Mouse (Mus musculus) forebrain, embryonic 12.5 days (tissue): ENCODE data around the gene Plcg2. TPM values are rescaled to one million over a fixed set of nuclear protein-coding genes. Genes with fewer than 3 reads are reported as not detected.

ENCODE experiments used
- ATAC-seq: fragments of 200-750 bp; cut with Nextera tagmentation; 2 replicates; pipeline ENCODE4 v1.8.0; 2017; ENCODE audit warnings: moderate TSS enrichment; ENCODE audit not compliant: low FRiP score
- H3K27ac ChIP-seq: fragments of 300-500 bp; sonication (generic); 2 replicates; pipeline ENCODE4 v1.5.1; 2016; ENCODE audit warnings: mild to moderate bottlenecking
- H3K27me3 ChIP-seq: fragments of 300-500 bp; sonication (generic); 2 replicates; pipeline ENCODE4 v1.6.1; 2016; ENCODE audit warnings: mild to moderate bottlenecking
- H3K36me3 ChIP-seq: fragments of 300-500 bp; sonication (generic); replicated peaks from 2 replicates; pipeline ENCODE4 v1.6.1; 2016; ENCODE audit warnings: mild to moderate bottlenecking
- H3K4me1 ChIP-seq: fragments of 300-500 bp; sonication (generic); 2 replicates; pipeline ENCODE4 v1.6.1; 2016
- H3K4me2 ChIP-seq: fragments of 300-500 bp; sonication (generic); 2 replicates; pipeline ENCODE4 v1.6.1; 2016; ENCODE audit warnings: mild to moderate bottlenecking, moderate library complexity
- H3K4me3 ChIP-seq: fragments of 300-500 bp; sonication (generic); replicated peaks from 2 replicates; pipeline ENCODE4 v1.5.1; 2016; ENCODE audit warnings: mild to moderate bottlenecking
- H3K9ac ChIP-seq: fragments of 300-500 bp; sonication (generic); 2 replicates; pipeline ENCODE4 v1.6.1; 2016; ENCODE audit warnings: mild to moderate bottlenecking
- H3K9me3 ChIP-seq: fragments of 300-500 bp; sonication (generic); 2 replicates; pipeline ENCODE4 v1.6.1; 2016
- WGBS: fragments of 180-500 bp; shearing (Covaris S2); methylation state at CpG from one replicate; pipeline ENCODE4 v1.1.7; 2016; 5-methylcytosine and 5-hydroxymethylcytosine counted together
- polyA plus RNA-seq: library from polyadenylated mRNA; unstranded; fragments of >200 nt; fragmentation: Nextera tagmentation; extraction: Ambion mirVana; gene quantifications from 2 replicates; pipeline ENCODE4 v1.2.1, GENCODE M21; 2016

The Plcg2 gene
- polyA plus RNA-seq, 1 experiment from 2014 or later, result 1.6 TPM

- Histone ChIP-seq H3K4me2 (peak overlapping the region; percentile 47), H3K27me3 (no peaks in the 10 kb centered on the region), H3K36me3 (no peaks in the 10 kb centered on the region), H3K4me3 (peak overlapping the region; percentile 23), H3K4me1 (peaks cover 18% of the 10 kb centered on the region), H3K9ac (peak overlapping the region; percentile 46), H3K27ac (peak overlapping the region; percentile 65), H3K9me3 (no peaks in the 10 kb centered on the region)
- peak; percentile 93 for ATAC-seq
- 4% methylated on average over 11 of the region's 14 CpGs for WGBS
Observed at GRCm38 (mm10) chr8:117470342-117470781, 27.7 kb upstream of the Plcg2 start.

GRCm38 (mm10) chr8:117471174-117471573, 26.9 kb upstream of the Plcg2 start:
- Histone ChIP-seq H3K4me2 (no peak overlapping the region), H3K9ac (no peak overlapping the region)
- ATAC-seq, result peak; percentile 36

GRCm38 (mm10) chr8:117471655-117472054, 26.4 kb upstream of the Plcg2 start:
- Histone ChIP-seq H3K27me3 (no peaks in the 10 kb centered on the region), H3K4me2 (no peak overlapping the region), H3K9ac (no peak overlapping the region), H3K27ac (no peak overlapping the region), H3K9me3 (no peaks in the 10 kb centered on the region), H3K4me3 (no peak overlapping the region), H3K4me1 (peaks cover 18% of the 10 kb centered on the region), H3K36me3 (no peaks in the 10 kb centered on the region)
- ATAC-seq, result no peak
- 78% methylated on average over 9 of the region's 9 CpGs for WGBS

More at GRCm38 (mm10) chr8:117471174-117471573, 26.9 kb upstream of the Plcg2 start:
- WGBS, result 18% methylated on average over 3 of the region's 3 CpGs
- Histone ChIP-seq H3K4me1 (peaks cover 18% of the 10 kb centered on the region), H3K27ac (peak overlapping the region; percentile 65; the same call in 1 of the 2 replicates), H3K9me3 (no peaks in the 10 kb centered on the region), H3K27me3 (no peaks in the 10 kb centered on the region), H3K4me3 (no peak overlapping the region), H3K36me3 (no peaks in the 10 kb centered on the region)

- no peaks in the 10 kb centered on the region for H3K27me3 ChIP-seq
- H3K4me1 ChIP-seq, result peaks cover 18% of the 10 kb centered on the region
- no peak overlapping the region for H3K27ac ChIP-seq
- WGBS, result 94% methylated on average over 4 of the region's 4 CpGs
- no peaks in the 10 kb centered on the region for H3K9me3 ChIP-seq
- H3K9ac ChIP-seq, result no peak overlapping the region
- no peak overlapping the region for H3K4me3 ChIP-seq
- no peak for ATAC-seq
- H3K4me2 ChIP-seq, result no peak overlapping the region
- no peaks in the 10 kb centered on the region for H3K36me3 ChIP-seq
Observed at GRCm38 (mm10) chr8:117472332-117472731, 25.8 kb upstream of the Plcg2 start.

GRCm38 (mm10) chr8:117474944-117475343, 23.1 kb upstream of the Plcg2 start:
- peaks cover 11% of the 10 kb centered on the region for H3K4me1 ChIP-seq
- H3K9ac ChIP-seq, result no peak overlapping the region
- peak; percentile 45 for ATAC-seq
- H3K4me2 ChIP-seq, result no peak overlapping the region
- H3K27ac ChIP-seq, result no peak overlapping the region
- no peaks in the 10 kb centered on the region for H3K36me3 ChIP-seq
- 2% methylated on average over 5 of the region's 5 CpGs for WGBS
- no peak overlapping the region for H3K4me3 ChIP-seq
- no peaks in the 10 kb centered on the region for H3K27me3 ChIP-seq
- no peaks in the 10 kb centered on the region for H3K9me3 ChIP-seq

DNA sequence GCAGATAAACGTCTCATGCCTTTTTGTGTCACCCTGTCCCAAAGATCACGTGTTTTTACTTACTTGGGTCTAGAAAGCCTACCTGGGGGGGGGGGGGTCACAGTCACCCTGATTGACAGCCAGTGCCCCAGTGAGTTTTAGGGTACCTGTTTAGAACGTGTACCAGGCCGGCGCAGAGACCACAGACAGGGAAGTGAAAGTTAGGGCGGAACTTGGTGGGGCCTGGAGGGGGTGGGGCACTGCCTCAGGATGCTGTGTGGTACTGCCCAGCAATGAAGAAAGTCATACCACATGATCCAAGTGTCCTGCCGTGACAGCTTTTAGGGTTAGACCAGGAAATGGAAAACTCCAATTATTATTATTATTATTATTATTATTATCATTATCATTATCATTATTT, 22.3 kb upstream of the Plcg2 start:
- Histone ChIP-seq H3K4me2 (no peak overlapping the region), H3K4me3 (no peak overlapping the region), H3K36me3 (no peaks in the 10 kb centered on the region), H3K9me3 (no peaks in the 10 kb centered on the region), H3K27me3 (no peaks in the 10 kb centered on the region), H3K9ac (no peak overlapping the region), H3K27ac (no peak overlapping the region), H3K4me1 (peaks cover 3% of the 10 kb centered on the region)
- ATAC-seq, result no peak
- WGBS, result 84% methylated on average over 7 of the region's 7 CpGs

GRCm38 (mm10) chr8:117478082-117478481, 20.0 kb upstream of the Plcg2 start:
- H3K27me3 ChIP-seq, result no peaks in the 10 kb centered on the region
- no peaks in the 10 kb centered on the region for H3K36me3 ChIP-seq
- ATAC-seq, result no peak
- H3K4me2 ChIP-seq, result no peak overlapping the region
- no peaks in the 10 kb centered on the region for H3K4me1 ChIP-seq
- no peak overlapping the region for H3K27ac ChIP-seq
- H3K9me3 ChIP-seq, result no peaks in the 10 kb centered on the region
- H3K4me3 ChIP-seq, result no peak overlapping the region
- no peak overlapping the region for H3K9ac ChIP-seq

- H3K9me3 ChIP-seq, result no peaks in the 10 kb centered on the region
- ATAC-seq, result no peak
Observed at GRCm38 (mm10) chr8:117479996-117480395, 18.1 kb upstream of the Plcg2 start.

DNA sequence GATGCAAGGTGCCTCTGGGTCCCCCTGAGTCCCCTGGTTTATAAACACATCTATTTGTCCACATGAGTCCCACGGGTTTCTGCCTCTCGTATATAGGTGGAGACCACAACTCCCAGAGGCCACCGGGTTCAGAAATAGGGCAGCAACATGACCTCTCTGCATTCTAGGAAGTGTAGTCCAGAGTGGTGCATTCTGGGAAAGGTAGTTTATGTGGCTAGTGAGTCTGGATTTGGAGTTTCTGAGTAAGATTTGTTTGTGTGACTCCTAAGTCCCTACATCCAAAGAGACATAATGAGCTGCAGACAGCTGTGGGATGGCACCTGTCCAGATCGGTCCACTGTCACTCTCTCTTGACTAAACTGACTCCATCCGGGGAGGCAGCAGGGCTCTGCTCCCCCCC, 17.6 kb upstream of the Plcg2 start:
- no peak for ATAC-seq

More at GRCm38 (mm10) chr8:117479996-117480395, 18.1 kb upstream of the Plcg2 start:
- no peaks in the 10 kb centered on the region for H3K4me1 ChIP-seq
- 96% methylated on average over 9 of the region's 9 CpGs for WGBS
- no peak overlapping the region for H3K27ac ChIP-seq
- no peaks in the 10 kb centered on the region for H3K36me3 ChIP-seq
- no peaks in the 10 kb centered on the region for H3K27me3 ChIP-seq
- no peak overlapping the region for H3K9ac ChIP-seq
- H3K4me2 ChIP-seq, result no peak overlapping the region
- no peak overlapping the region for H3K4me3 ChIP-seq

GRCm38 (mm10) chr8:117481830-117482229, 16.3 kb upstream of the Plcg2 start:
- no peak overlapping the region for H3K4me2 ChIP-seq
- H3K36me3 ChIP-seq, result no peaks in the 10 kb centered on the region
- H3K9ac ChIP-seq, result no peak overlapping the region
- no peaks in the 10 kb centered on the region for H3K27me3 ChIP-seq
- H3K4me3 ChIP-seq, result no peak overlapping the region
- no peaks in the 10 kb centered on the region for H3K9me3 ChIP-seq
- WGBS, result 91% methylated on average over 5 of the region's 5 CpGs
- no peaks in the 10 kb centered on the region for H3K4me1 ChIP-seq
- no peak for ATAC-seq
- H3K27ac ChIP-seq, result no peak overlapping the region

More for the DNA sequence above, 17.6 kb upstream of the Plcg2 start:
- no peak overlapping the region for H3K9ac ChIP-seq
- H3K27me3 ChIP-seq, result no peaks in the 10 kb centered on the region
- no peak overlapping the region for H3K4me3 ChIP-seq
- no peaks in the 10 kb centered on the region for H3K9me3 ChIP-seq
- no peaks in the 10 kb centered on the region for H3K36me3 ChIP-seq
- H3K4me1 ChIP-seq, result no peaks in the 10 kb centered on the region
- no peak overlapping the region for H3K27ac ChIP-seq
- no peak overlapping the region for H3K4me2 ChIP-seq
- 66% methylated on average over 5 of the region's 5 CpGs for WGBS

DNA sequence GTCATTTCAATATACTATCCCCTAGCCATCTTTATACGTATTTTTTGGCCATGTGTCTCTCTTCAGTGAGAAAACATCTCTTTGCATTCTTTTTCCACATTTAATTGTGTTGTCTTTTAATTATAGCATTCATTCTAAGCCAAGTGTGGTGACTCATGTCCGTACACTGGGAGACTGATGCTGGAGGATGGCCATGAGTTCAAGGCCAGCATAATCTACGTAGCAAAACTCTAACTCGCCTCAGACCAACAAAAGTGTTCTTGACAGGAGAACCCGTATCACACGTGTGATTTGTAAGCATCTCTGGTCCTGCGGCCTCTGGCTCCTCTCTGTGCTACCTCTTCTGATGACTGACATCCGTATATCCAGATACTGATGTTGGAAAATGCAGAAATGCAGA, 13.4 kb upstream of the Plcg2 start:
- Histone ChIP-seq H3K4me2 (no peak overlapping the region), H3K9ac (no peak overlapping the region), H3K27me3 (no peaks in the 10 kb centered on the region), H3K36me3 (no peaks in the 10 kb centered on the region), H3K4me3 (no peak overlapping the region), H3K4me1 (no peaks in the 10 kb centered on the region), H3K9me3 (no peaks in the 10 kb centered on the region), H3K27ac (no peak overlapping the region)
- WGBS, result 86% methylated on average over 8 of the region's 8 CpGs
- ATAC-seq, result no peak

DNA sequence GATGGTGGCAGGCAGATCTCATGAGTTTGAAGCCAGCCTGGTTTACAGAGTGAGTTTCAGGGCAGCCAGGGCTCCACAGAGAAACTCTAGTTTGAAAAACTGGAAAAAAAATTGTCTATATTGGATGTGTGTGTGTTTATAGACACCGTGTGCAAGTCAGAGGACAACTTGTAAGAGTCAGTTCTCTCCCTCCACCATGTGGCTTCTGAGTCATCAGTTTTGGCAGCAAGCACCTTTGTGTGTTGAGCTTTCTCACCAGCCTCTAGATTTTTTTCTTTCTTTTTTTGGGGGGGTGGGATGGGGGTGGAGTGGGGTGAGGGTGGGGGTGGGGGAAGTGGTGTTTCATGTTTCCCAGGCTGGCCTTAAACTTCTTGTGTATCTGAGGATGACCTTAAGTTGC, 12.8 kb upstream of the Plcg2 start:
- Histone ChIP-seq H3K36me3 (no peaks in the 10 kb centered on the region), H3K4me2 (no peak overlapping the region), H3K9ac (no peak overlapping the region), H3K27me3 (no peaks in the 10 kb centered on the region), H3K27ac (no peak overlapping the region), H3K4me1 (no peaks in the 10 kb centered on the region), H3K4me3 (no peak overlapping the region), H3K9me3 (no peaks in the 10 kb centered on the region)
- 83% methylated on average over 1 of the region's 1 CpGs for WGBS
- ATAC-seq, result no peak

- H3K4me1 ChIP-seq, result peaks cover 3% of the 10 kb centered on the region; the same call in 1 of the 2 replicates
- no peak overlapping the region for H3K9ac ChIP-seq
- H3K27ac ChIP-seq, result no peak overlapping the region
- no peak overlapping the region for H3K4me2 ChIP-seq
- WGBS, result 87% methylated on average over 10 of the region's 10 CpGs
- ATAC-seq, result no peak
- H3K27me3 ChIP-seq, result 0 out of 2 replicates have a peak, but pooled peaks cover 7% of the 10 kb centered on the region
- no peaks in the 10 kb centered on the region for H3K36me3 ChIP-seq
- no peak overlapping the region for H3K4me3 ChIP-seq
- no peaks in the 10 kb centered on the region for H3K9me3 ChIP-seq
Observed at GRCm38 (mm10) chr8:117488246-117489005, 9.7 kb upstream of the Plcg2 start.
